Mouse (Mus musculus) C2C12 (cell line): ENCODE data around the gene Sult2b1.

Source experiments
- CEBPB ChIP-seq: IDR thresholded peaks from one replicate; pipeline ENCODE4 v1.6.1; 2011; ENCODE audit warnings: low read depth, mild to moderate bottlenecking, control low read depth, moderate library complexity
- CTCF ChIP-seq: IDR thresholded peaks from one replicate; pipeline ENCODE4 v1.5.1; 2011; ENCODE audit not compliant: control insufficient read depth, insufficient read depth, insufficient read length
- MAX ChIP-seq: IDR thresholded peaks from one replicate; pipeline ENCODE4 v1.6.1; 2011; ENCODE audit warnings: mild to moderate bottlenecking, control low read depth
- MYOD1 ChIP-seq: IDR thresholded peaks from one replicate; pipeline ENCODE4 v1.6.1; 2011; ENCODE audit warnings: low read depth; ENCODE audit not compliant: control insufficient read depth, insufficient read length
- MYOG ChIP-seq: IDR thresholded peaks from one replicate; pipeline ENCODE4 v1.6.1; 2011; ENCODE audit not compliant: control insufficient read depth, insufficient read length; ENCODE audit errors: extremely low read depth
- USF1 ChIP-seq: IDR thresholded peaks from one replicate; pipeline ENCODE4 v1.6.1; 2011; ENCODE audit warnings: low read depth, mild to moderate bottlenecking, control low read depth, moderate library complexity

DNA sequence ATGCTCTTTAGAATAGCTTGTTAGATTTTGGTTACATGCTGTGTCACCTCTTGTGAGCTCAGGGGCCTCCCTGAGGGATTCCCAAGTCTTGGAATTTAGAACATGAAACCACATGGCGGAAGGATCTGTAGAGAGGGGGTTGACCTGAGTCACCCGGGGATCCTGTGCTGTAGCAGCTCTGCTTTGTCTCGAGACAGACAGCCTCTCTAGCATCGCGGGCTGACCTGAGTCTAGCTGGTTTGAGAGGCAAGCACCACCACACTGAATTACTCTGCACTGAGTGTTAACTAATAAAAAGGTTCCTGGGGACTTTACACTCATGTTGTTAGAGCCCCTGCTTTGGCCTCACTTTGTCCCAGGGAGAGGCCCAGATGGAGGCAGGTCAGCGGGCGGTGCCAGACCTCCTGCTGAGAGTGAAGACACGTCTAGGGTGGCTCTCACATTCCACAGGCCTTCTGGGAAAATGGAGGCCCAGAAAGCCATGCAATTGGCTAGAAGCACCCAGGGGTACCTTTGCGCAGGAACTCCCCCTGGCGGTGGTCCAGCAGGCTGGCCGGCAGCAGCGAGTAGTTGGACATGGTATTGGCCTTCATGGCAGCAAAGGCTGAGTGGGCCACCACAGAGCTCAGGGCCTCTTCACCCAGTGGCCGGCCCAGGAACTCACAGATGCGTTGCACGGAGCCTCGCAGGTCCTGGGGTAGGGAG is 53.6 kb downstream of the Sult2b1 start:
- TF ChIP-seq MAX, result no peak
- TF ChIP-seq CTCF, result peak; percentile 62
- no peak for TF ChIP-seq USF1
- no peak for TF ChIP-seq MYOG
- no peak for TF ChIP-seq CEBPB
- TF ChIP-seq MYOD1, result no peak
